Mouse (Mus musculus): Measurements from ENCODE around the gene Smim12.

Smim12 gene

GRCm38 (mm10) chr4:127235742-127236487 is 7.7 kb upstream of the Smim12 start:
- peak; percentile 83 to 88 for DNase-seq

DNA sequence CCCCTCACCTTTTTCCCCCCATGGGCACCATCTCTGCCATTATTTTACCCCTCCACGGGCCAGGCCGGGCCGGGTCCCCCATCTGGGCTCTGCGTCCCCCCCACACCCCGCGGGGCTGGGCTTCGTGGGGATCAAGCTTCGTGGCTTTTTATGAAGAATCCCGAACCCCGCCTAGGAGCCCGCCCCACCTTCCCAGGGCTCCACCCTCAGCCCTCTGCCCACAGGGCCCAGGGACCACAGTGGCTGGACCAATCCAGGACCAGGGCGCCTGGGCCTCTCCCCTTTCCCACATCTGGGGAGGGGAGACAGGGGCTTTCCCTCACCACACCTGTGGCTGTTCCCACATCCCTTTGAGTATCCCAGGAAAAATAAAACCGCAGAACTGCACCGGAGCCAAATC is 7.0 kb upstream of the Smim12 start:
- no peak for DNase-seq

DNA sequence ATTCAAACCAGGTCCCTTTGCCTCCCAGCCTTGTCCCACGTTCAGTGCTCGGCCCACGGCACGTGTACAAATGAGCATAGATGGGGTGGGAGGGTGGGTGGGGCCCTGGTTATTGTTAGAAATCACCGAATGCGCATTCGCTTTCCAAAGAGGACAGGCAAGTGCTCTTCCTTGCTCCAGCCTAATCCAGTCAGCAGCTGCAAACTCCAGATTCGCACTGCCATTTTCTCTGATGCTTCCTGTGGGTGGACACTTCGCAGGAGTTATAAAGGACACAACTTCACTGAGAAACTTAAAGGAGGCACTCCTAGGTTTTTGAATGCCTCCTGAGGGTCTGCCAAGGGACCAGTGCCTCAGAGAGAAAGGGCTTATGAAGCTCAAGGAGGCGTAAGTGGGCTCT is 6.3 kb upstream of the Smim12 start:
- no peak for DNase-seq

DNA sequence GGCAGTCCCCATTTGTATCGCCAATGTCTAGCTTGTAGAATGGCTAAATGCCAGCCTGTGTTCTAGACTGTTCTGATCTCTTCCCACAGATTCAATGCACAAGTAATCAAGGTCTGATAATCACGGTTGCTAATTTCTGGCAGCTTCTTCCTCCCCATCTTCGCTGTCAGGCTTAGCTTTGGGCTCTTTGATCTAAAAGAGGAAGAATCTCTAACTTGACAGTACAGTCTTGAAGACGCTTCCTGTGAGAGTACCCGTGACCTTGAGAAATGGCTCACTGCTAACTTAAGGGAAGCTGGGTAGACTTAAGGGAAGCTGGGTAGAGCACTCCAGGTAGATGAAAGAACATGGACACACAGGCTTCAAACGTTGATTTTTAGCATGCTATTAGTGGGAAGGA is 888 bp upstream of the Smim12 start:
- no peak for DNase-seq

DNA sequence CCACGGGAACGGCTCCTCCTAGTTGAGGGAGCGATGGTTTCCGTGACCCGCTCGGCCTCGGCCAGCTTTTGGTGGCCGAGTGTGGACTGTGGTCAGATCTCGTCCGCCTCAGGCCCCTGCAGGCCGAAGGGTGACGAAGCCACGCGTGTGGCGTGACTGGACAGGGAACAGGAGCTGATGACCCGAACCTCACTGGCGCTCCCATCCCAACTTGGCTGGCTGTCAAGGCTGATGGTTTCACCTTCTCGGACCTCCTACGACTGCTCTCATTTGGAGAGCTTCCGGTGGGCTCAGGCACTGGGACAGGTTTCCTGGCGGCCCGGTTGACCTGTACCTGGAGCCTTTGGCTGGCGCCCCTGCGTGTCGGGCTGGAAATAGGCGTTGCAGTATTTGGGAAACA is 369 bp downstream of the Smim12 start:
- no peak for DNase-seq

DNA sequence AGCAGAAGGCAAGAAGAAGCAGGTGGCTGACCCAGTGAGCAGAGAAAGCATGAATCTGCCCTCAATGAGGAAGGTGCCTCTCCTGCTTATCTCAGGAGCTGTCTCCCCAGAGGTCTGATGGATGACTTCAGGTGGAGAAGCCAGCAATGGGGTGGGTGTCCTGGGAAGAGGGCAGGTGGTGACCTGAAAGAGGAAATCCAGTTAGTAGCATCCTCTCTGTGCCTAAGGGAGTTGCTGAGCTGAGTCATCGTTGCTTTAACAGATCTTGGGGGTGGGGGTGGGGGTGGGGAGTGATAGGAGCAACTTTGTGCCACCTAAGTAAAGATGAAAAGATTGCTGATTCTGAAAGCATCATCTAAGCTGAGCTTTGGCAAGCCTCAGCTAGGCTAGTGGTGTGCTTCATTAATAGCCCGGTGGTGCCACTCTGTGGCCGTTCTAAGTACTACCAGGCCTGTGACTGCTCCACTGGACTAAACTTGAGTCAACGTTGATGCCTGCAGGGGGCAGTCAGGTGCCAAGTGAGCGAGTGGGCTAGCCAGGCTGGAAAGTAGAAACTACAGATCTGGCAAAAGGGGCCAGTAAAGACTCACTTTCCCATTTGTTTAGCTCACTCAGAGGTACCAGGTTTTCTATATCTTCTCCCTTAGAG is 6.2 kb downstream of the Smim12 start:
- peak; percentile 91 to 96 for DNase-seq

- peak; percentile 79 to 89 for DNase-seq
Observed at GRCm38 (mm10) chr4:127251963-127252585, 8.5 kb downstream of the Smim12 start.

DNA sequence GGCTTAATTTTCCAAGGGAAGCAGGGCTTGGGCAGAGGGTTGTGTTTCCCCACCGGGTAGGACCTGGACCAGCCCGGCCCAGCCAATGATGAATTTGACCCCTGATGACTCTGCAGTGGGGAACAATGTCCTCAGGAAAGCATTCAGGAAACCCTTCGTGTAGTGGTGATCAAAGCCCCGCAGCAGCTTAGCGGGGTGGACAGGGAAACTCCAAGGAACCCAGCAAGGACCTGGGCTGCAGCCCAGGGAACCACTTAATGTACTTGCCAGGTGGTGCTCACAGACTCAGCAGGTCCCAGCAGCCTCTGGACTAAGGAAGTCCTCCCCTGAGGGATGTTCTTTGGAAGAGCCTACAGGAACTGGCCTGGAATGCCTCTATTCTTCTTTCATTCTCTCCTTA is 13.2 kb downstream of the Smim12 start:
- peak in 1 of 2 experiments; percentile 47 for DNase-seq

- DNase-seq = peak; percentile 70 to 88
Observed at GRCm38 (mm10) chr4:127258186-127258897, 14.8 kb downstream of the Smim12 start.

- DNase-seq = no peak
Observed at GRCm38 (mm10) chr4:127261601-127262000, 18.0 kb downstream of the Smim12 start.

DNA sequence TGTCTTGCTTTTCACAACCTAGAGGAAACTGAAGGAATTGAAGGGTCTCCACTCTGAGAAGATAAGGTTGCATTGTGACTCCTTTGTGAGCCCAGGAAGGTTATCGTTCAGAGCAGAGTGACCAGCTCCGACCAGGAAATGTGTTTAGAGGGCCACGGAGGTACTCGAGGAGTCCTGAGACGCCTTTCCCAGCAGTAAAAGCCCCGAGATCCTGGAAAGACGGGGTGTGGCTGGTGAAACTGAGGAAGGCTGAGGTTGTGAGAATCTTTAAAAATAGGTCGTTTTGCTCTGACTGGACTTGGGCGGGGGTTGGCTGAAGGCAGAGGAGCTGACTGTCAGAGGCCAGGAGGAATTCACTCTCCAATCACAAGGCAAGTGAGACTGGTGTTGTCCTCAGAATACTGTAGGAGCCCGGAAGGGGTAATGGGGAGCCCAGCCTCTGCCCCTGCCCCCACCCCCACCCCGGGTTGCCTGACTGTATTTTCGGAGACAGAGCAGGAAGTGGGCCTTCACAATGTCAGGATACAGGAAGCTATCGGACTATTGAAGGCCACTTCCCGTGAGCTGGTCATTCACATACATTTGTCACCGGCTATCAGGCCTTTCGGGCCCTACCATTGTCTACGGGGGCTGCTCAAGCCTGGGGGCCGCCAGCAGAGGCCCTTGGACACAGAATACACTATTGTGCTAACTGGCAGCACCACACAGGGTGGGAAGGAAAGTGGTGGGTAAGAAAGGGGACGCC is 20.0 kb downstream of the Smim12 start:
- peak; percentile 59 to 87 for DNase-seq

DNA sequence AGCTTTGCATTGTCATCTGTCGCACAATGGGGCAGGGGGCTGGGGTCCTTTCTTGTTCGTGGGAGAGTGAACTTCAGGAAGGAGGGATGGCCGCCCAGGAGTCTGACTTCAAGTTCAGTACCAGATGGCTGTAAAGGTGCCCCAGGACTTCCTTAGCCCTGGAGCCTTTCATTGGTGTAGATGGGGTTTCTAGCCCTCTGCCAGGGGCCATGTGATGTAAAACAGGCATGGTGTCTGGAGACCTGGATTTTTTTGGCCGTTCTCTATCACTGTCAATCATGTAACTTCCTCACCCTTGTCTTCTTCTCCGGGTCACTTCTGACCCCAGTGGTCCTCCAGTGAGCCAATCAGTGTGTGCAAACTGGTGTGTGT is 20.6 kb downstream of the Smim12 start:
- DNase-seq = no peak

DNA sequence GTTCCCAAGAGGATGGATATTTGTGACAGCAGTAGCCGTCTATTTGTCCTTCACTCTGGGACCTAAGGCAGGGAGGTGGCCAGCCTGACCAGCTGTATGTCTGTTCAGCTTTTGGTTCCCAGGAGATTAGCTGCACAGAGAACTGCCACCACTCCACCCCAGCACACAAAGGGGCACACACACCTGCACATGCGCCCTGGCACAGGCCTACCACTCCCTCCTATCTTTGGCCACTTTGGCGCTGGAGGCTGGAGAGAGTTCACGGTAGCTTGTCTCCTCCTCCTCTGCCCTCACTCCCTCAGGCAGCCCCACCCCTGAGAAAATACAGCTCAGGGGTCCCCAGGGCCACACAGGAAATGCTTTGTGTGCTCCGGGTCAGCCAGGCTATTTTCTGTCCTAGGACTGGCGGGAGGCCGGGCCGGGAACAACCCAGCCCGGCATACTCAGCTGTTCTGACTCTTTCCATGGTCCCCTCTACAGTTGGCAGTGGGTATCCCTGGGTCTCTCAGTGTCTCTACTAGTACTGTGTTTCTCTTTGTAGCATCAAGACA is 34.9 kb downstream of the Smim12 start:
- peak; percentile 33 to 72 for DNase-seq

GRCm38 (mm10) chr4:127279241-127279640 is 35.7 kb downstream of the Smim12 start:
- no peak for DNase-seq

DNA sequence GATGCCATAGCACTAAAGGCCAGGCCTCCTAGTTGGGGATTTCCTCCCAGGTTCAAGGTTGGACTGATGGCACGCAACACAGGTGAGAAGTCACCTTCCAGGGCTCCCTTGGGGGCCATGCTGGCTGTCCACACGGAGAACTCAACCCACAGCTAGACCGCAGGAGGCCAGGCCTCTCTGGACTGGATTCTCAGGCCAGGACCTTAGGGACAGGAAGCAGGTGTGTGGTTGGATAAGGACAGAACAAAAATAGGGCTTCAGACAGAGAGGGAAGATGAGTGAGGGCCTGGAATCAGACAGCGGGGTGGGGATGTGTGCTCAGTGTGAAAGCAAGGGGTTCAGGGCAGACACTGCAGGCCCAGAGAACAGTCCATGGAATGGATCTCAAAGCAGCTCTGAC is 43.3 kb downstream of the Smim12 start:
- DNase-seq = no peak

GRCm38 (mm10) chr4:127289039-127289548 is 45.5 kb downstream of the Smim12 start:
- no peak for DNase-seq

DNA sequence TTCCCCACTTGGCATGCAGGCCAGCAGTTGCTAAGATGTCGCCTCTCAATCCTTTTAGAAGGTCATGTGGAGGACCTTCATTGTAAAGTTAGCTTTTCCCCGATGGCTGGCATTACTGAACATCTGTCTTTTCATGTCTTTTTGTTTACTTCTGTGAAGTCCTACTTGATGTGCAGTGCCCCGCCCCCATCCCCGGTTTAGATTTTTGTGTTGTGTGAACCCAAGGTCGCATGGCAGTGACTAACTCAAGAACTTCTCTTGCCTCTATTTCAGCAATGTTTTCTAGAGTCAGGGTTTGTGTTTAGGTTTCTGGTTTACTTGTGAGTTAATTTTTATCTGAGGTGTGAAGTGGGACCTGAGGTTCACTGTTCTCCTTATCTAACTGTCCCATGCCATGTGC is 49.0 kb downstream of the Smim12 start:
- no peak for DNase-seq

Data from lung, postnatal 4 days (tissue).